Mouse (Mus musculus): ENCODE data around the gene Xkrx. TPM values are rescaled to one million over a fixed set of nuclear protein-coding genes. Genes with fewer than 3 reads are reported as not detected.

The Xkrx gene
- polyA plus RNA-seq, 1 experiment = 1.1 TPM

GRCm38 (mm10) chrX:134163484-134163883, 1.6 kb upstream of the Xkrx start:
- Histone ChIP-seq H3K4me1 (ENCODE audit: control insufficient read depth, insufficient read depth, low read length) (peaks cover 2% of the 10 kb centered on the region), H3K27ac (ENCODE audit: insufficient read depth, low read length) (no peak overlapping the region), H3K9ac (ENCODE audit: low read depth, poor library complexity, severe bottlenecking) (no peak overlapping the region), H3K27me3 (ENCODE audit: control insufficient read depth, insufficient read depth, low read length, poor library complexity, severe bottlenecking) (no peaks in the 10 kb centered on the region), H3K9me3 (replicated peaks; ENCODE audit: control insufficient read depth, insufficient read depth, low read length, poor library complexity, severe bottlenecking) (no peaks in the 10 kb centered on the region), H3K4me3 (ENCODE audit: low read depth, low read length) (no peak overlapping the region), H3K36me3 (ENCODE audit: control insufficient read depth, insufficient read depth, low read length, poor library complexity, severe bottlenecking) (no peaks in the 10 kb centered on the region)
- no peak for TF ChIP-seq CTCF (IDR thresholded peaks at IDR 0.05; ENCODE audit: low read depth, low read length)
- TF ChIP-seq POLR2A (IDR thresholded peaks at IDR 0.05; ENCODE audit: insufficient read depth, low read length) = no peak
- TF ChIP-seq EP300 (IDR thresholded peaks at IDR 0.05; ENCODE audit: insufficient read depth, low read depth, low read length) = no peak

GRCm38 (mm10) chrX:134162826-134163225, 950 bp upstream of the Xkrx start:
- Histone ChIP-seq H3K27me3 (ENCODE audit: control insufficient read depth, insufficient read depth, low read length, poor library complexity, severe bottlenecking) (no peaks in the 10 kb centered on the region), H3K9ac (ENCODE audit: low read depth, poor library complexity, severe bottlenecking) (no peak overlapping the region), H3K27ac (ENCODE audit: insufficient read depth, low read length) (no peak overlapping the region), H3K36me3 (ENCODE audit: control insufficient read depth, insufficient read depth, low read length, poor library complexity, severe bottlenecking) (no peaks in the 10 kb centered on the region), H3K4me1 (ENCODE audit: control insufficient read depth, insufficient read depth, low read length) (peaks cover 2% of the 10 kb centered on the region), H3K4me3 (ENCODE audit: low read depth, low read length) (peak overlapping the region; percentile 17), H3K9me3 (replicated peaks; ENCODE audit: control insufficient read depth, insufficient read depth, low read length, poor library complexity, severe bottlenecking) (no peaks in the 10 kb centered on the region)
- TF ChIP-seq POLR2A (IDR thresholded peaks at IDR 0.05; ENCODE audit: insufficient read depth, low read length) (no peak), CTCF (IDR thresholded peaks at IDR 0.05; ENCODE audit: low read depth, low read length) (no peak), EP300 (IDR thresholded peaks at IDR 0.05; ENCODE audit: insufficient read depth, low read depth, low read length) (no peak)

- no peaks in the 10 kb centered on the region for H3K9me3 ChIP-seq (replicated peaks; ENCODE audit: control insufficient read depth, insufficient read depth, low read length, poor library complexity, severe bottlenecking)
- no peaks in the 10 kb centered on the region for H3K27me3 ChIP-seq (ENCODE audit: control insufficient read depth, insufficient read depth, low read length, poor library complexity, severe bottlenecking)
- no peak overlapping the region for H3K4me3 ChIP-seq (ENCODE audit: low read depth, low read length)
- H3K27ac ChIP-seq (ENCODE audit: insufficient read depth, low read length) = no peak overlapping the region
- no peaks in the 10 kb centered on the region for H3K36me3 ChIP-seq (ENCODE audit: control insufficient read depth, insufficient read depth, low read length, poor library complexity, severe bottlenecking)
- TF ChIP-seq EP300 (IDR thresholded peaks at IDR 0.05; ENCODE audit: insufficient read depth, low read depth, low read length) (no peak), CTCF (IDR thresholded peaks at IDR 0.05; ENCODE audit: low read depth, low read length) (no peak), POLR2A (IDR thresholded peaks at IDR 0.05; ENCODE audit: insufficient read depth, low read length) (no peak)
- H3K4me1 ChIP-seq (ENCODE audit: control insufficient read depth, insufficient read depth, low read length) = peaks cover 2% of the 10 kb centered on the region
- H3K9ac ChIP-seq (ENCODE audit: low read depth, poor library complexity, severe bottlenecking) = no peak overlapping the region
Measured at GRCm38 (mm10) chrX:134160442-134160841, 1.4 kb downstream of the Xkrx start.

- TF ChIP-seq CTCF (IDR thresholded peaks at IDR 0.05; ENCODE audit: low read depth, low read length) = no peak
- TF ChIP-seq EP300 (IDR thresholded peaks at IDR 0.05; ENCODE audit: insufficient read depth, low read depth, low read length) = no peak
- no peak for TF ChIP-seq POLR2A (IDR thresholded peaks at IDR 0.05; ENCODE audit: insufficient read depth, low read length)
- peaks cover 2% of the 10 kb centered on the region for H3K4me1 ChIP-seq (ENCODE audit: control insufficient read depth, insufficient read depth, low read length)
- H3K4me3 ChIP-seq (ENCODE audit: low read depth, low read length) = no peak overlapping the region
- no peak overlapping the region for H3K27ac ChIP-seq (ENCODE audit: insufficient read depth, low read length)
- H3K27me3 ChIP-seq (ENCODE audit: control insufficient read depth, insufficient read depth, low read length, poor library complexity, severe bottlenecking) = no peaks in the 10 kb centered on the region
- H3K9me3 ChIP-seq (replicated peaks; ENCODE audit: control insufficient read depth, insufficient read depth, low read length, poor library complexity, severe bottlenecking) = no peaks in the 10 kb centered on the region
- H3K36me3 ChIP-seq (ENCODE audit: control insufficient read depth, insufficient read depth, low read length, poor library complexity, severe bottlenecking) = no peaks in the 10 kb centered on the region
- H3K9ac ChIP-seq (ENCODE audit: low read depth, poor library complexity, severe bottlenecking) = no peak overlapping the region
Measured at GRCm38 (mm10) chrX:134158151-134158550, 3.7 kb downstream of the Xkrx start.

GRCm38 (mm10) chrX:134141986-134142385, 19.9 kb downstream of the Xkrx start:
- Histone ChIP-seq H3K36me3 (ENCODE audit: control insufficient read depth, insufficient read depth, low read length, poor library complexity, severe bottlenecking) (no peaks in the 10 kb centered on the region), H3K27me3 (ENCODE audit: control insufficient read depth, insufficient read depth, low read length, poor library complexity, severe bottlenecking) (no peaks in the 10 kb centered on the region), H3K9ac (ENCODE audit: low read depth, poor library complexity, severe bottlenecking) (no peak overlapping the region), H3K27ac (ENCODE audit: insufficient read depth, low read length) (no peak overlapping the region), H3K4me1 (ENCODE audit: control insufficient read depth, insufficient read depth, low read length) (no peaks in the 10 kb centered on the region), H3K9me3 (replicated peaks; ENCODE audit: control insufficient read depth, insufficient read depth, low read length, poor library complexity, severe bottlenecking) (no peaks in the 10 kb centered on the region), H3K4me3 (ENCODE audit: low read depth, low read length) (no peak overlapping the region)
- no peak for TF ChIP-seq POLR2A (IDR thresholded peaks at IDR 0.05; ENCODE audit: insufficient read depth, low read length)
- TF ChIP-seq EP300 (IDR thresholded peaks at IDR 0.05; ENCODE audit: insufficient read depth, low read depth, low read length) = no peak
- TF ChIP-seq CTCF (IDR thresholded peaks at IDR 0.05; ENCODE audit: low read depth, low read length) = no peak

GRCm38 (mm10) chrX:134141551-134141950, 20.3 kb downstream of the Xkrx start:
- Histone ChIP-seq H3K4me1 (ENCODE audit: control insufficient read depth, insufficient read depth, low read length) (no peaks in the 10 kb centered on the region), H3K4me3 (ENCODE audit: low read depth, low read length) (no peak overlapping the region), H3K27ac (ENCODE audit: insufficient read depth, low read length) (no peak overlapping the region), H3K9ac (ENCODE audit: low read depth, poor library complexity, severe bottlenecking) (no peak overlapping the region), H3K9me3 (replicated peaks; ENCODE audit: control insufficient read depth, insufficient read depth, low read length, poor library complexity, severe bottlenecking) (no peaks in the 10 kb centered on the region), H3K27me3 (ENCODE audit: control insufficient read depth, insufficient read depth, low read length, poor library complexity, severe bottlenecking) (no peaks in the 10 kb centered on the region), H3K36me3 (ENCODE audit: control insufficient read depth, insufficient read depth, low read length, poor library complexity, severe bottlenecking) (no peaks in the 10 kb centered on the region)
- TF ChIP-seq EP300 (IDR thresholded peaks at IDR 0.05; ENCODE audit: insufficient read depth, low read depth, low read length) (no peak), POLR2A (IDR thresholded peaks at IDR 0.05; ENCODE audit: insufficient read depth, low read length) (no peak), CTCF (IDR thresholded peaks at IDR 0.05; ENCODE audit: low read depth, low read length) (no peak)
